Mouse (Mus musculus) frontal cortex, adult 2 months (tissue): ENCODE results near the gene Nuak2. TPM values are rescaled to one million over a fixed set of nuclear protein-coding genes. Genes with fewer than 3 reads are reported as not detected.
A peak's percentile ranks its signal among the peaks of the same experiment; 100 is the strongest.

Experiments used
- DNase-seq, 2 experiments: peaks; one replicate each; pipeline ENCODE4 v3.0.0; 2022; ENCODE audit warnings: low spot score in 1 of 2; ENCODE audit errors: extremely low spot score in 1 of 2
- polyA plus RNA-seq: library from polyadenylated mRNA; depleted of rRNA; stranded (reverse); fragments of >200 nt; gene quantifications from 2 replicates; pipeline ENCODE4 v1.2.3, GENCODE M21; 2012

The Nuak2 gene
- polyA plus RNA-seq, 1 experiment, result 0.84 TPM

- peak; percentile 27 to 63 for DNase-seq
These were observed 17.5 kb upstream of the Nuak2 start, which contains the start of gene Klhdc8a for GRCm38 (mm10) chr1:132298425-132298800. Gene Klhdc8a (plus strand): TSS chr1:132298626.

GRCm38 (mm10) chr1:132298801-132299464 is 17.0 kb upstream of the Nuak2 start:
- no peak for DNase-seq

DNA sequence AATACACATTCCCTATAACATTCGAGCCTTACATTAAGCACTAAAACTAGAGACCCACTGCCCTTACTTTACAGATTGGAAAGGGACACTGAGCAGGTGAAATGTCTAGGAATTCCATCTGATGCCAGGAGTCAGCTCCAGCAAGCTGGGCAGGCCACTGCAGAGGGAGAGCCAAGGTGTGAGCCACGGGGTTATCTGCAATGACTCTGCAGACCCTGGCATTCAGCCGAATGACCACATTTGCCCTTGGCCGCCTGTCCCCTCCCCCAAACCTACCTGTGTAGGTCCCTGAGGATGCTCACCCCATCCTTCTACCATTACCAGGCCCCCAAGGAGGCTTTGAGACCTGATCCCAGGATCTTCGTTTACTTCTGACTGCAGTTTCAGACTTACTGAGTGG is 16.2 kb upstream of the Nuak2 start:
- DNase-seq, result no peak

DNA sequence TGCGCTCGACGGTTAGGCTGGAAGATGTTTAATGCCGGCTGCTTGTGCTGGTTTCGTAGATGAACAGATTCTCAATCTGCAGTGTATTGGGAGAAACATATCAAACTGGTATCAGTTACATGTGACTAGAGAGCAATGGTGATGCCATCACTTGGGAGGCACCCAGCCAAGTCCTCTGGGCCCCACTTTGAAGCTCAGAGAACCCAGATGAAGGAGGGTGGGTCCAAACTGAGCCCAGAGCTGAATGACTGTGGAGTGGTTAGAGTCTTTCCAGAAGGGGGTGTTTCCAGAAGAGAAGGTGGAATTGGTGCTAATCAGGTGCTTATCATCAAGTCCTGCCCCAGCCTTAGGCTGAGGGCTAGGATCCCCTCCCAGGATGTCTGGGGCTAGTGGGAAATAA is 14.7 kb upstream of the Nuak2 start:
- DNase-seq, result no peak

DNA sequence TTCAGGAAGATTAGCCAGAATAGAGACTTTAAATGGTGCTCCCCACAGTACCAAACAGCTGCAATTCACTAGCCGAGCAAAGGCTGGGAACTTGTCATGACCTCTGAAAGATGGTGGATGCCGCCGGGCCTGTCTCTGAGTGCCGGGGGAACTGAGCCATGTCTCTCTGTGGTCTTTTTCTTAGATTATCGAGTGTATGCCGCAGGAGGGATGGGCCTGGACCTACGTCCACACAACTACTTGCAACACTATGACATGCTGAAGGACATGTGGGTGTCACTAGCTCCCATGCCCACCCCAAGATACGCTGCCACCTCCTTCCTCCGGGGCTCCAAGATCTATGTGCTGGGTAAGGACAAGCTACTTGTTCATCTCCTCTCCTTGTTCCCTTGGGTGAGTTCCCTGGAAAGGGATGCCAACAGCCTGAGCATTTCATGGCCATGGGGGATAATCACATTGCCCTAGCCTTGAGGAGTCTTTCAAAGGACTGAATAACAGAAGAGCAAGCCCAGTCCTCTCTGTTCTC is 13.5 kb upstream of the Nuak2 start:
- no peak for DNase-seq

DNA sequence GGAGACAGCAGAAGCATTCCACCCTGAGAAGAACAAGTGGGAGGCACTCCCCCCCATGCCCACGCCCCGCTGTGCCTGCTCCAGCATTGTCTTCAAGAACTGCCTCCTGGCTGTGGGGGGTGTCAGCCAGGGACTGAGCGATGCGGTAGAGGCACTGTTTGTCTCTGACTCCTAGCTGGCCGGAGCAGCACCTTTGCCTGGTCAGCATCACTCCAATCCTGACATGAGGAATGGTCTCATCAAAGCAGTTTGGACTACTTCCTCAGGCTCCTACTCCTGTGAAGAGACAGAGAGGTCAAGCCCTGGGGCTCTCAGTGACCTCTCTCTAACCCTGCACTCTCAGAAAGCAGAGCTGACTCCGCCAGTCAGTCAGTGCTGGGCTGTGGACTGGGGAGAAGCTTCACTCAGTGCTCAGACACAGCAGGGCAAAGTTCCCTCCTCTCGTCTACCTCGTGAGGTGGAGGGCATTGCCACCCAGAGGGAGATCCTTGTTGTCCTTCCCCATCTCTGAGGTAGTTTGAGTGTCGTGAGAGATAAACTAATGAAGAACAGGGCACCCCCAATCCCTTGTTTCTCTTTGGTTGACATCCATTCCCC is 11.2 kb upstream of the Nuak2 start:
- no peak for DNase-seq

DNA sequence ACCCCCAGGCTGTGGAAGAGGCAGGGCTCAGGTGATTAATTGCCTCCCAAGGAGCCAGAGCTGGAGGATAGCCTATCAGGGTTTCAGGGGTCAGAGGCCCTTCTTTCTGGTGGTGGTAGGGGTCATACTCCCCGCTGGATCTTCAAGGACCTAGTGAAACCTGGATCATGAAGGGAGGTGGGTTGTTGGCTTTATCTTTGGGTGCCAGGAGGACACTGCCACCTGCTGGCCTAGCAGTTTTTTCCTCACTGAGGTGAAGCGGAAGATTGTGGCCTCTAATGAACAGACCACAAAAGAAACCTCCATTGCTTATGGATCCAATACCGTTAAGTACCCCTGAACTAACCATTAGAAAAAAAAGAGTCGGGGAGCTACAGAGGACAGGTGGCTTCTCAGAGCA is 9.8 kb upstream of the Nuak2 start:
- peak in 1 of 2 experiments; percentile 75 for DNase-seq

- DNase-seq, result no peak
These were observed 9.1 kb upstream of the Nuak2 start for GRCm38 (mm10) chr1:132306808-132307207.

DNA sequence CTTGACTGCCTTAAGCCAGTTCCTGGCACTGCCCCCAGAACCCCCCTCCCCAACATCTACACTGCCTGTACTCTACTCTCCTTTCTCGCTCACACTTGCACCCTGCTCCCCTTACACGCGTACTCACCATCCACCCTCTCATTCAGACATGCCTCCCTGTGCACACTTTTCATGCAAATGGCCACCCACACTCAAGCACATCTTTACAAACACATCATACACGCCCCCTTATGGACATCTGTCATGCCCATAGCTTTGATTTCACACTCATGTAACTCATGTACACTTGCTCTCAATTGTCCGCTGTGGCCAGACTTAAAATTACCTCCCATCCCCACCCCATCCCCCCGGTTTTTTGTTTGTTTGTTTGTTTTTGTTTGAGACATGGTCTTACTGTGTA is 8.0 kb upstream of the Nuak2 start:
- DNase-seq, result peak in 1 of 2 experiments; percentile 44

GRCm38 (mm10) chr1:132308674-132309073 is 7.3 kb upstream of the Nuak2 start:
- no peak for DNase-seq

DNA sequence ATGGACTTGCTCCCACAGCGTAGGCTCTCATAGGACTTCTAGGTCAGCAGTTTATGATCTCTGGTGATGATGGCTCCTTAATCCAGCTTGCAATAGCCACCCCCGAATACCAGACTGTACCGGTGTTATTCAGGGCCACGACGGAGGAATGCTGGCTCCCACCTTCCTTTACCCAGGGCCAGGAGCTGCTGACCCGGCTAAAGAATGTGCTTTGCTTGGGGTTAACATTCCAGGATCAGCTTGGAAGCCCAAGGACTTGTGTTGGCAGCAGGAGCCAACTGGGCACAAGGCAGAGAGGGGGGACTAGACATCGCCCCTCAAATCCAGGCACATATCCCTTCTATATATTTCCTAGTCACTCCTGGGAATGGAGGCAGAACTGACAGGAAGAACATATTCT is 5.2 kb upstream of the Nuak2 start:
- no peak for DNase-seq

GRCm38 (mm10) chr1:132311174-132311859 is 4.6 kb upstream of the Nuak2 start:
- no peak for DNase-seq

GRCm38 (mm10) chr1:132312043-132312442 is 3.9 kb upstream of the Nuak2 start:
- DNase-seq, result no peak

DNA sequence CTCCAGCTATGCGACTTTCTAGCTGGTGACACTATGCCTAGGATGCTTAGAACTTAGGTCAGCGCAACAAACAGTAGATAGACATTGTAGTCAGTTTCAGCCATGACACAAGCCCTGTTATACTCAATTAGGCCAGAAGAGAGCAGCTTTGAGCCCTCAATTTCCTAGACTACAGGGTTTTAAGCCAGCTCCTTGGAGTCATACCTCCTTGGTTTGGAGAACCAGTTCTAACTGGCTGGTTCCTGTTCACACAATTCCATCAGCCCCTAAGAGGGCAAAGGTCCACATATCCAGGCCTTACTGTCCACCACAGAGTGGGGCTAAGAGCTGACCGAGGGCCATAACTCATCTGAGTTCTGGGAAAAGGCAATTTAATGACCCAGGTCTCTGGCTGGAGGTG is 3.2 kb upstream of the Nuak2 start:
- DNase-seq, result peak; percentile 33 to 82

GRCm38 (mm10) chr1:132316625-132316994 is 684 bp downstream of the Nuak2 start:
- DNase-seq, result no peak

- DNase-seq, result no peak
These were observed 1.5 kb downstream of the Nuak2 start for GRCm38 (mm10) chr1:132317413-132317812.

DNA sequence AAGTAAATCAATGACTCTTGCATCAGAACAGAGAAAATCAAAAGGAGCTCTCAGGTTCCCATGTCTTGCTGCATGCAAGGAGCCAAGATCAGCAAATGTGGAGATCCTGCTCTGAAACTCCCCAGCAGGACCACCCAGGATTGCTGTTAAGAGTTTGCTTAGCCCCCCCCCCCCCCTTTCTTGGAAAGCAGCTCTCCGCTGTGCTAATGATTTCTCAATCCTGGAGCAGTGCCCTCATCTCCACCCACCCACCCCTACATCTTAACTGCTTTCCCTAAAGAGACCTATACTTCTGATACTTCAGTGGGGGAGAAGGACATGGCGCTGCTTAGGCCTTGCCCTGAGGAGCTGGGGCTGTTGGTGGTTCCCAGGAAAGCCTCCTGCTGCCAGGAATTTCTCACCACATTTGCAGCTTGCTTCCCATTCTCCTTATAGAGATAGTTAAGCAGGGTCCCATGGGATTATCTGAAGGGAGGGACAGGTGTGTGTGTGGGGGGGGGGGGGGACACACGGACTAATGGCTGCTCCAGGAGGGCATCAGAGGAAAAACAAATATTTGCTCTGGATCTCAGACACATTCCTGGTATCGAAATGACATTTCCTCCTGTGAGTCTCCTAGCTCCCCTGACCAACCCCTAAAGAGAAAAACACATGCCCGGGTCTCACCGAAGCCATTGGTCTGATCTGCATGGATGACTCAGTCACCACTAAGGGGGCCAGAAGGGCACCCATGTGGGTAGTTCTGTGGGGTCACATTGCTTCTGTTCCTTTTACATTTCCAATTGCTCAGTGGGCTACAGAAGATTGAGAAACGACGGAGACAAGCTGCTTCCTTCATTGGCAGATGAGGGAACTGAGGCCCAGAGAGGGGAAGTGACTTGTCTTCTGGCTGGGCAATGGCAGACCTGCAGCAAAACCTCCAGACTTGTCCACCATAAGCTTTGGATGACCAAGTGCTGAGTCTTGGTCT is 2.3 kb downstream of the Nuak2 start:
- no peak for DNase-seq

GRCm38 (mm10) chr1:132319242-132319641 is 3.3 kb downstream of the Nuak2 start:
- DNase-seq, result no peak

DNA sequence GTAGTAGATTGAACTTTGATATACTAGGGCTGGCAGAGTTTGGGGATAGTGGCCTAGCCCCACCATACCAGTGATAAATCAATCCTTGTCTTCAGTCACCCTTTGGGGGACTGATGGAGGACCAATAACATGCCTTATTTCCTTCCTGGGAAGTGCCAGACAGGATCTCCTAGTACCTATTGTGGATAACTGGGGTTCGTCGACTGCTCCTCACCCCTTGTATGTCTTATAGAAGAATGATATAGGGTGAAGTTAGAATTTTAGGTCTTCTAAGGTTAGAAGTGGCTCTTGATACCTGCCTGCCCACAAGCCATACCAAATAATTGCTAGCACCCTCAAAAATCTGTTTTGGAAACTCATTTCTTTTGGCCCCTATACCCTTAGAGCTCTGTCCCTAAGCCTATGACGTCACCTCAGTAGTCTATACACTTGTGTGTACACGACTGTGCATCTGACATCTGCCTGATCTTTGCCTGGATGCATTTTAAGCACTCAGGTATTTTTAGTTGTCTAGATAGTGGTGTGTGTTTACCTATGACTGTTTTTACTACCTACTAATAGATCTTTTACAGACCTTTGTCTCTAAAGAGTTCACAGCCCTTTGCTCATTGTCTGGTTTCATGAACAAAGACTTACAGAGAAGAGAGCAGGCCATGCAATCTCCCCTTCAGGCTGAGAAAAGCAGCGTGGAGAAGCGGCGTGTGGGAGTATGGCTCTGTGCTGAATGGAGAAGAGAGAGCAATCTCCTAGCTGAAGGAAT is 6.1 kb downstream of the Nuak2 start:
- DNase-seq, result no peak
